9 mouse cellular contexts compared by ENCODE assay signal in the genomic region with DNA sequence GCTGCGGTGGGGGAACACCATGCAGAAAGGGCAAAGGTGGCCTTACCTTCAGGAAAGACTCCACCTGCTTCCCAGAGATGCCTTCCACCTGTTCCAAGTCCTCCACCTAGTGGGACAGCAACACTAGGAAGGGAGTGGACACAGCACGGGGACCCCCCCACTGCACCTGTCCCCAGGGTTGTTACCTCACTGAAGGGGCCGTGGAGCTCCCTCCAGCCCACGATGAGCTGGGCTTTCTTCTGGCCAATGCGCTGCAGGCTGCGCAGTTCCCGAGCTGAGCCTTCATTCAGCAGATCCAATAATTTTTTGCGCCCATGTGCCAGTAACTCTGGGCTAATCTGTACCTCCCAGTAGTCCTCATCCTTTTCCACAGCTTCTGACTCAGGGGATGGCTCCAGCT. TPM values are rescaled to one million over a fixed set of nuclear protein-coding genes. Genes with fewer than 3 reads are reported as not detected.
DNase-seq lines count a peak whose midpoint lies in the region; ATAC-seq and TF ChIP-seq lines count a peak whose summit lies in the region.
"Had no signal": no experiment of that assay in that cellular context is flagged by ENCODE, and none has a peak within 500 bp of the region (broad histone marks: within the 10 kb centered on the region; RNA-seq: fewer than 3 reads in every experiment).

No protein-coding gene starts in this region.

- peak overlapping the region; percentile 87 for H3K4me2 ChIP-seq in kidney, embryonic 14.5 days (replicated peaks; ENCODE audit: low read depth, low read length)
- H3K4me2 ChIP-seq in hindbrain, embryonic 12.5 days (replicated peaks), result peak overlapping the region; percentile 98
- peak overlapping the region; percentile 91 for H3K4me2 ChIP-seq in midbrain, embryonic 14.5 days (ENCODE audit: low read length)

- TF ChIP-seq CTCF in bone marrow macrophage, adult 2 months (IDR thresholded peaks at IDR 0.05; ENCODE audit: low read depth, low read length), result no peak

- H3K4me1 ChIP-seq in kidney, embryonic 14.5 days (ENCODE audit: control insufficient read depth, insufficient read depth, low read length), result peaks cover 24% of the 10 kb centered on the region
- peaks cover 19% of the 10 kb centered on the region for H3K4me1 ChIP-seq in bone marrow macrophage, adult 2 months (ENCODE audit: control insufficient read depth, insufficient read depth, low read length)
- peaks cover 32% of the 10 kb centered on the region for H3K4me1 ChIP-seq in hindbrain, embryonic 12.5 days
- H3K4me1 ChIP-seq in midbrain, embryonic 14.5 days (ENCODE audit: control insufficient read depth, insufficient read depth, low read length), result peaks cover 27% of the 10 kb centered on the region

- 0 out of 2 replicates have a peak, but pooled peaks have one; percentile 0 for ATAC-seq in kidney, embryonic 14.5 days (ENCODE audit: low FRiP score, low TSS enrichment)
- peak; percentile 1; the same call in 1 of the 2 replicates for ATAC-seq in hindbrain, embryonic 12.5 days (ENCODE audit: low FRiP score)
- peak; percentile 0; the same call in 1 of the 2 replicates for ATAC-seq in midbrain, embryonic 14.5 days (ENCODE audit: low FRiP score, low TSS enrichment)

- H3K4me3 ChIP-seq in kidney, embryonic 14.5 days (ENCODE audit: low read length), result peak overlapping the region; percentile 94
- H3K4me3 ChIP-seq in bone marrow macrophage, adult 2 months (ENCODE audit: insufficient read depth, low read length), result peak overlapping the region; percentile 62
- H3K4me3 ChIP-seq in hindbrain, embryonic 12.5 days, result peak overlapping the region; percentile 97
- peak overlapping the region; percentile 95 for H3K4me3 ChIP-seq in midbrain, embryonic 14.5 days (replicated peaks; ENCODE audit: low read depth, low read length)

- H3K9me3 ChIP-seq in kidney, embryonic 14.5 days (ENCODE audit: control insufficient read depth, low read length), result no peaks in the 10 kb centered on the region
- no peaks in the 10 kb centered on the region for H3K9me3 ChIP-seq in hindbrain, embryonic 12.5 days (replicated peaks)
- no peaks in the 10 kb centered on the region for H3K9me3 ChIP-seq in midbrain, embryonic 14.5 days (ENCODE audit: control insufficient read depth, low read length)

- H3K27me3 ChIP-seq in kidney, embryonic 14.5 days (ENCODE audit: control insufficient read depth, insufficient read depth, low read length), result no peaks in the 10 kb centered on the region
- H3K27me3 ChIP-seq in hindbrain, embryonic 12.5 days, result no peaks in the 10 kb centered on the region
- H3K27me3 ChIP-seq in midbrain, embryonic 14.5 days (ENCODE audit: control insufficient read depth, insufficient read depth, low read length), result no peaks in the 10 kb centered on the region

- 72% methylated on average over 8 of the region's 8 CpGs for WGBS in kidney, embryonic 14.5 days
- WGBS in hindbrain, embryonic 12.5 days, result 68% methylated on average over 8 of the region's 8 CpGs
- 59% methylated on average over 8 of the region's 8 CpGs for WGBS in midbrain, embryonic 14.5 days

- H3K9ac ChIP-seq in kidney, embryonic 14.5 days (ENCODE audit: low read depth, low read length), result peak overlapping the region; percentile 96
- peak overlapping the region; percentile 68 for H3K9ac ChIP-seq in hindbrain, embryonic 12.5 days
- H3K9ac ChIP-seq in midbrain, embryonic 14.5 days (replicated peaks; ENCODE audit: low read length), result peak overlapping the region; percentile 99

- DNase-seq in kidney, postnatal 36 days, result no peak
- DNase-seq in midbrain, embryonic 14.5 days, result no peak
- DNase-seq in gastrocnemius, postnatal 4 days (ENCODE audit: low spot score in 2 of 2), result no peak
- no peak for DNase-seq in urinary bladder, adult 18-20 months (ENCODE audit: low spot score in 2 of 2)
- DNase-seq in urinary bladder, adult 2 months (ENCODE audit: low spot score), result no peak

- TF ChIP-seq POLR2A in bone marrow macrophage, adult 2 months (IDR thresholded peaks at IDR 0.05; ENCODE audit: borderline replicate concordance, low read depth, low read length), result no peak

- H3K27ac ChIP-seq in kidney, embryonic 14.5 days (ENCODE audit: low read depth, low read length), result peak overlapping the region; percentile 90
- peak overlapping the region; percentile 91 for H3K27ac ChIP-seq in bone marrow macrophage, adult 2 months (ENCODE audit: insufficient read depth, low read depth, low read length)
- H3K27ac ChIP-seq in hindbrain, embryonic 12.5 days, result peak overlapping the region; percentile 100
- peak overlapping the region; percentile 100 for H3K27ac ChIP-seq in midbrain, embryonic 14.5 days (replicated peaks; ENCODE audit: low read depth, low read length)

- H3K36me3 ChIP-seq in kidney, embryonic 14.5 days (ENCODE audit: control insufficient read depth, insufficient read depth, low read length), result peaks cover 70% of the 10 kb centered on the region
- H3K36me3 ChIP-seq in hindbrain, embryonic 12.5 days, result peaks cover 43% of the 10 kb centered on the region
- H3K36me3 ChIP-seq in midbrain, embryonic 14.5 days (ENCODE audit: control insufficient read depth, insufficient read depth, low read length), result peaks cover 29% of the 10 kb centered on the region

RNA-seq across cellular contexts. Expression of gene Maz, which starts 1.0 kb away (rescaled TPM):
- polyA plus RNA-seq in kidney, embryonic 14.5 days (2014; fragmentation: Nextera tagmentation; extraction: Ambion mirVana), result 73.1 and 77.6 TPM in 2 replicates
- 161 and 164 TPM in 2 replicates for polyA plus RNA-seq in bone marrow macrophage, adult 2 months (2012; ENCODE audit: insufficient read depth, insufficient read length, missing spikeins)
- 117 and 119 TPM in 2 replicates for polyA plus RNA-seq in hindbrain, embryonic 12.5 days (2016; fragmentation: Nextera tagmentation; extraction: Ambion mirVana)
- 68.3 and 80.8 TPM in 2 replicates for polyA plus RNA-seq in midbrain, embryonic 14.5 days (2014; fragmentation: Nextera tagmentation; extraction: Ambion mirVana)
- total RNA-seq in gastrocnemius, postnatal 4 days (2021), result 100 to 1,000 TPM; 129 to 131 TPM
- polyA plus RNA-seq in urinary bladder, adult 2 months (2012; rRNA removed), result 72.0 and 72.5 TPM in 2 replicates

RNA-seq across cellular contexts. Expression of gene Prrt2, which starts 6.9 kb away (rescaled TPM):
- polyA plus RNA-seq in kidney, embryonic 14.5 days (2014; fragmentation: Nextera tagmentation; extraction: Ambion mirVana), result 4.1 and 9.6 TPM in 2 replicates
- polyA plus RNA-seq in bone marrow macrophage, adult 2 months (2012; ENCODE audit: insufficient read depth, insufficient read length, missing spikeins), result 2.8 TPM in 1 of 2 replicates, not detected in the other
- 7.1 and 9.6 TPM in 2 replicates for polyA plus RNA-seq in hindbrain, embryonic 12.5 days (2016; fragmentation: Nextera tagmentation; extraction: Ambion mirVana)
- 21.8 and 28.9 TPM in 2 replicates for polyA plus RNA-seq in midbrain, embryonic 14.5 days (2014; fragmentation: Nextera tagmentation; extraction: Ambion mirVana)
- total RNA-seq in gastrocnemius, postnatal 4 days (2021), result 1 to 10 TPM; 6.5 to 9.4 TPM
- 9.7 and 10.2 TPM in 2 replicates for polyA plus RNA-seq in urinary bladder, adult 2 months (2012; rRNA removed)

RNA-seq across cellular contexts. Expression of gene Gm42742, which starts 7.0 kb away (rescaled TPM):
- 21.8 and 65.4 TPM in 2 replicates for polyA plus RNA-seq in kidney, embryonic 14.5 days (2014; fragmentation: Nextera tagmentation; extraction: Ambion mirVana)
- polyA plus RNA-seq in bone marrow macrophage, adult 2 months (2012; ENCODE audit: insufficient read depth, insufficient read length, missing spikeins), result 31.3 and 44.3 TPM in 2 replicates
- polyA plus RNA-seq in hindbrain, embryonic 12.5 days (2016; fragmentation: Nextera tagmentation; extraction: Ambion mirVana), result 63.8 and 69.6 TPM in 2 replicates
- polyA plus RNA-seq in midbrain, embryonic 14.5 days (2014; fragmentation: Nextera tagmentation; extraction: Ambion mirVana), result 53.4 and 64.6 TPM in 2 replicates
- 10 to 100 TPM; 26.0 to 26.6 TPM for total RNA-seq in gastrocnemius, postnatal 4 days (2021)
- 66.3 and 76.5 TPM in 2 replicates for polyA plus RNA-seq in urinary bladder, adult 2 months (2012; rRNA removed)

RNA-seq across cellular contexts. Expression of gene Pagr1a, which starts 10.7 kb away (rescaled TPM):
- 41.3 and 89.2 TPM in 2 replicates for polyA plus RNA-seq in kidney, embryonic 14.5 days (2014; fragmentation: Nextera tagmentation; extraction: Ambion mirVana)
- 20.3 and 22.2 TPM in 2 replicates for polyA plus RNA-seq in bone marrow macrophage, adult 2 months (2012; ENCODE audit: insufficient read depth, insufficient read length, missing spikeins)
- polyA plus RNA-seq in hindbrain, embryonic 12.5 days (2016; fragmentation: Nextera tagmentation; extraction: Ambion mirVana), result 46.6 and 51.6 TPM in 2 replicates
- polyA plus RNA-seq in midbrain, embryonic 14.5 days (2014; fragmentation: Nextera tagmentation; extraction: Ambion mirVana), result 21.2 and 38.3 TPM in 2 replicates
- 10 to 100 TPM in 1 of 2 experiments, 1 to 10 TPM in 1; 9.1 to 14.7 TPM for total RNA-seq in gastrocnemius, postnatal 4 days (2021)
- 16.4 and 18.2 TPM in 2 replicates for polyA plus RNA-seq in urinary bladder, adult 2 months (2012; rRNA removed)

RNA-seq across cellular contexts. Expression of gene Pagr1b, which starts 11.6 kb away (rescaled TPM):
- polyA plus RNA-seq in kidney, embryonic 14.5 days (2014; fragmentation: Nextera tagmentation; extraction: Ambion mirVana), result 0.31 and 0.38 TPM in 2 replicates
- polyA plus RNA-seq in bone marrow macrophage, adult 2 months (2012; ENCODE audit: insufficient read depth, insufficient read length, missing spikeins), result 9.2 and 17.6 TPM in 2 replicates
- 0.72 and 1.3 TPM in 2 replicates for polyA plus RNA-seq in hindbrain, embryonic 12.5 days (2016; fragmentation: Nextera tagmentation; extraction: Ambion mirVana)
- not detected in 2 replicates for polyA plus RNA-seq in midbrain, embryonic 14.5 days (2014; fragmentation: Nextera tagmentation; extraction: Ambion mirVana)
- 1 to 10 TPM; 1.8 to 2.5 TPM for total RNA-seq in gastrocnemius, postnatal 4 days (2021)
- polyA plus RNA-seq in urinary bladder, adult 2 months (2012; rRNA removed), result 2.8 and 3.2 TPM in 2 replicates
- total RNA-seq: left cerebral cortex, postnatal 14 days had no signal
